Mouse (Mus musculus): ENCODE measurements around the gene Gm20870. TPM values are rescaled to one million over a fixed set of nuclear protein-coding genes. Genes with fewer than 3 reads are reported as not detected.

Gm20870 gene
- polyA plus RNA-seq (2012; rRNA removed): not detected in 2 replicates

DNA sequence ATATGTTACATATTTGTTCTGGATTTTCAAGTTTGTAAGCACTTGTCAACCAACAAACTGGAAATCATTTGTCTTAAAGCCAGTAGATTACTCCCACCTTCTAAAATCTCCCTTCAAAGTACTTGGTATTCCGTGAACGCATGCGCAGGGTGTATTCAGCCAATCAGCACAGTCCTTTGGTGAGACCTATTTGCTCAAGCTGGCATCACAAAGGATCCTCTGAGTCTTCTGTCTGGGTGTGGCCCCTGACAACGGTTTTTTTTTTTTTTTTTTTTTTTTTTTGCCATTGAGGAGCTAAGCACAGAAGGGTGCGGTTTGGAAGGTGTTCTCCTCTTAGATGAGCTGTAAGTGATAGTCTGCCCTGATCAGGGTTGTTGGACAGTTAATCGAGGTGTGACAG is at the start of gene Gm20870:
Gene Gm20870 (plus strand): TSS at position 301 of the 400 bp plus-strand sequence.

Other genes with a start within 250 kb of the Gm20870 start
- gene Gm20869, start 222.6 kb upstream of the Gm20870 start, polyA plus RNA-seq (2012; rRNA removed): not detected in 2 replicates